Mouse (Mus musculus) brain, embryonic 14.5 days (tissue): ENCODE results near the gene Stoml3.

Source experiments
- CTCF ChIP-seq: fragments of 200-500 bp; IDR thresholded peaks from 2 replicates; pipeline ENCODE4 v1.5.1; 2012; ENCODE audit warnings: inconsistent platforms, mild to moderate bottlenecking, moderate library complexity, borderline replicate concordance; ENCODE audit not compliant: insufficient read depth, insufficient read length; ENCODE audit errors: extremely low read depth
- POLR2A ChIP-seq: fragments of 200-500 bp; IDR thresholded peaks from 2 replicates; pipeline ENCODE4 v1.6.1; 2012; ENCODE audit warnings: mild to moderate bottlenecking, inconsistent platforms, borderline replicate concordance; ENCODE audit not compliant: poor library complexity, insufficient read depth, insufficient read length, severe bottlenecking; ENCODE audit errors: extremely low read depth

DNA sequence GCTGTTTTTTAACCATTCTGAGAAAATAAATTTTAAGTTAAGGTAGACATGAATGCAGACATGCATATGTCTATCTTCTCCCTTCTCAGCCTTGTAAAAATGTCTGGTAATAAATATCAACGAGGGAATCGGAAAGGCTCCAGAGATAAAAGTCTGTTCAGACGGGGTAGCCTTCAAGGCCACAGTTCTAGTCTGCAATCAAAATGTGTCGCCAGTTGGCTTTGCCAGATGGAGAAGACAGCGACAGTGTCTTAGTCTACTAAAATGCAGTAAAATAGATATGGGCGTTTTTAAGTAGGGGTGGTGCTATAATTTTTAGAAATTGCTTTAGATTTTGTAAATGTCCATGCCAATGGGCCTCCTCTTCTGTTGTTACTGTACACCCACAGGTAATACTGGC is 23.1 kb upstream of the Stoml3 start:
- TF ChIP-seq POLR2A (no peak), CTCF (no peak)
